Mouse (Mus musculus): ENCODE measurements around the gene 4930512M02Rik.

GRCm38 (mm10) chr11:11676068-11676741 lies 48.6 kb upstream of the 4930512M02Rik start:
- no peak for TF ChIP-seq CTCF (IDR thresholded peaks at IDR 0.05)
- TF ChIP-seq EP300 (IDR thresholded peaks at IDR 0.05), result no peak
